Mouse (Mus musculus) lung, embryonic 15.5 days (tissue): ENCODE data around the gene Klf13. TPM values are rescaled to one million over a fixed set of nuclear protein-coding genes. Genes with fewer than 3 reads are reported as not detected.

Experiments used
- ATAC-seq: fragments of 200-750 bp; cut with Nextera tagmentation; 2 replicates; pipeline ENCODE4 v1.8.0; 2017; ENCODE audit warnings: moderate number of reproducible peaks, borderline replicate concordance; ENCODE audit not compliant: low FRiP score, low TSS enrichment; ENCODE audit errors: extremely low read depth
- H3K27ac ChIP-seq: fragments of 300-500 bp; sonication (generic); 2 replicates; pipeline ENCODE4 v1.5.1; 2015; ENCODE audit warnings: moderate library complexity, mild to moderate bottlenecking, inconsistent platforms
- H3K27me3 ChIP-seq: fragments of 300-500 bp; sonication (generic); 2 replicates; pipeline ENCODE4 v1.6.1; 2015; ENCODE audit warnings: inconsistent platforms
- H3K36me3 ChIP-seq: fragments of 300-500 bp; sonication (generic); 2 replicates; pipeline ENCODE4 v1.6.1; 2015; ENCODE audit warnings: inconsistent platforms
- H3K4me1 ChIP-seq: fragments of 300-500 bp; sonication (generic); 2 replicates; pipeline ENCODE4 v1.6.1; 2015; ENCODE audit warnings: inconsistent platforms
- H3K4me2 ChIP-seq: fragments of 300-500 bp; sonication (generic); 2 replicates; pipeline ENCODE4 v1.6.1; 2015; ENCODE audit warnings: inconsistent platforms, mild to moderate bottlenecking, moderate library complexity
- H3K4me3 ChIP-seq: fragments of 300-500 bp; sonication (generic); 2 replicates; pipeline ENCODE4 v1.5.1; 2015; ENCODE audit warnings: mild to moderate bottlenecking, inconsistent platforms
- H3K9ac ChIP-seq: fragments of 300-500 bp; sonication (generic); 2 replicates; pipeline ENCODE4 v1.6.1; 2015; ENCODE audit warnings: inconsistent platforms
- H3K9me3 ChIP-seq: fragments of 300-500 bp; sonication (generic); 2 replicates; pipeline ENCODE4 v1.6.1; 2016; ENCODE audit warnings: inconsistent platforms
- WGBS: fragments of 180-500 bp; shearing (Covaris S2); methylation state at CpG from one replicate; pipeline ENCODE4 v1.1.7; 2015; 5-methylcytosine and 5-hydroxymethylcytosine counted together
- polyA plus RNA-seq: library from polyadenylated mRNA; unstranded; fragments of >200 nt; fragmentation: Nextera tagmentation; extraction: Ambion mirVana; gene quantifications from 2 replicates; pipeline ENCODE4 v1.2.1, GENCODE M21; 2015

Klf13 gene
- polyA plus RNA-seq, 1 experiment from 2014 or later = 35.1 TPM

DNA sequence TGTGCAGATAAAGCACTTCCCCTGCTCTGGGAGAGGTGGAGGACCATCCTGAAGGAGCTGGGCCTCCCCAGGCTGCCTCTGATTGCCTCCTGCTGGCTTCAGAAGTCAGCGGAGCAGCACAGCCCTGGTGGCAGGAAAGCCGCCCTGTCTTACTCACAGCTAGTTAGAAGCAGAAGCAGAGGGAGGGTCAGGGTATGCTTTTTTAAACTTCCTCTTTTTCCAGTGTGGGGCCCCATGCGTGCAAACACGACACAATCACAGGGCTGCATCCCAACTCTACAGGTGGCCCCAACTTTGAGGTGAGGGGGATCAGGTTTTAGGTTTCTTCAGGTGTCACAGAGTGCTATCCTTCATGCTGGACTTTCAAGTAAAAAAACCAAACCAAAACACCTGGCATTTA lies 27.8 kb downstream of the Klf13 start:
- Histone ChIP-seq H3K27me3 (no peaks in the 10 kb centered on the region), H3K4me1 (peaks cover 65% of the 10 kb centered on the region), H3K9me3 (no peaks in the 10 kb centered on the region), H3K27ac (peak overlapping the region; percentile 86), H3K4me3 (no peak overlapping the region), H3K36me3 (no peaks in the 10 kb centered on the region), H3K9ac (no peak overlapping the region), H3K4me2 (no peak overlapping the region)
- ATAC-seq = no peak
- 24% methylated on average over 4 of the region's 4 CpGs for WGBS

DNA sequence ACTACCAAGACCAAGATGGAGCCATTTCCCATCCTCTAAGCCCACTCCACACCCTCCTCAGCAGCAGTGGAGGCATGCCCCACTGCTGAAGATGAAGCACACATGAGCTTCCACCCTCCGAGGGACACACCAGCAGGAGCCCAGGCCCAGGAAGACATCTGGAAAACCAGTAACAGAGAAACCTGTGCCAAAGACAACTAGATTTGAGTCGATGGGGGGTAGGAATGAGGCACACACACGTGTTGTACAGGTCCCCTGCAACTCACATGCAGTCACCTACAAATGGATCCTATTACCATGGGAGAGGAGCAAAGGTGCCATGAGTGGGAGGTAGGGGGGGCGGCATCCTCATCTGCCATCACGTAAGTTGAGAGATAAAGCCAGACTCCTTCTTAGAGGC lies 28.5 kb downstream of the Klf13 start:
- 65% methylated on average over 5 of the region's 5 CpGs for WGBS
- no peak for ATAC-seq
- Histone ChIP-seq H3K9me3 (no peaks in the 10 kb centered on the region), H3K4me2 (no peak overlapping the region), H3K4me1 (peaks cover 65% of the 10 kb centered on the region), H3K27ac (no peak overlapping the region), H3K9ac (no peak overlapping the region), H3K36me3 (no peaks in the 10 kb centered on the region), H3K27me3 (no peaks in the 10 kb centered on the region), H3K4me3 (no peak overlapping the region)

DNA sequence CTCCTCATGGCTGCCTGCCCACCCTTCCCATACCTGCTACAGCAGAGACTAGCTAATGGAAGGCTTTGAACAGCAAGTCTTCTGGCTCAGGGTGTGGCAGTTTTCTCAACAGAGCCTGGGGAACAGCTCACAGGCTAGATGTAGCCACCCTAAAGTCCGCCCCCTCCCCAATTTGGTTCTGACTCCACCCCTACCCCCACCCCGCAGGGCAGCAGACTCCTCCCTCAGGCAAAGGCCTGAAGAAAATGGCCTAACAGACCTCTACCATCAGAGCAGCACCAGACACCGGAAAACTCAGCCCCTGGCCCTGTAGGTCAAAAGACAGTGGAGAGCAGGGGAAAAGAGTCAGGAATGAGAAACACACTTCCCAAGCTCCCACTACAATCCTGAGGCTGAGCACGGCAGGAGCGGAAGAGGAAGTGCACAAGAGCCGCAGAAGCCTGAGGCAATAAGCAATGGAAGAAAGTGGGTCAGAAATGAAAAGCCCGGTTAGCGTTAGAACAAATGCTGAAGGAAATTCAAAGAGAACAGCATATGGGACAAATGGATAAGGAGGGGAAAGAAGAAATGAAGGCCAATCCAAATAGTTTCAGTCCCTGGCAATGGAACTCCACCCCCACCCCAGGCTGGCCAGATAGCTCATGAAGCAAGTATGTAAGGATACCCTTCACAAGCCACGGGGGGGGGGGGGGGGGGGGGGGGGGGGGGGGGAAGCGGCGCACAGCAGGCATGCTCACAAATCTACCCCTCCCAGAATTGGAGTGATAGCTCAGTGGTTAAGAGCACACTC lies 30.0 kb downstream of the Klf13 start:
- no peak overlapping the region for H3K9ac ChIP-seq
- H3K4me2 ChIP-seq = no peak overlapping the region
- peak overlapping the region; percentile 3; the same call in 1 of the 2 replicates for H3K27ac ChIP-seq
- H3K4me3 ChIP-seq = no peak overlapping the region
- no peaks in the 10 kb centered on the region for H3K9me3 ChIP-seq
- no peaks in the 10 kb centered on the region for H3K36me3 ChIP-seq
- no peak for ATAC-seq
- H3K4me1 ChIP-seq = peaks cover 55% of the 10 kb centered on the region
- no peaks in the 10 kb centered on the region for H3K27me3 ChIP-seq
- WGBS = 27% methylated on average over 9 of the region's 11 CpGs

DNA sequence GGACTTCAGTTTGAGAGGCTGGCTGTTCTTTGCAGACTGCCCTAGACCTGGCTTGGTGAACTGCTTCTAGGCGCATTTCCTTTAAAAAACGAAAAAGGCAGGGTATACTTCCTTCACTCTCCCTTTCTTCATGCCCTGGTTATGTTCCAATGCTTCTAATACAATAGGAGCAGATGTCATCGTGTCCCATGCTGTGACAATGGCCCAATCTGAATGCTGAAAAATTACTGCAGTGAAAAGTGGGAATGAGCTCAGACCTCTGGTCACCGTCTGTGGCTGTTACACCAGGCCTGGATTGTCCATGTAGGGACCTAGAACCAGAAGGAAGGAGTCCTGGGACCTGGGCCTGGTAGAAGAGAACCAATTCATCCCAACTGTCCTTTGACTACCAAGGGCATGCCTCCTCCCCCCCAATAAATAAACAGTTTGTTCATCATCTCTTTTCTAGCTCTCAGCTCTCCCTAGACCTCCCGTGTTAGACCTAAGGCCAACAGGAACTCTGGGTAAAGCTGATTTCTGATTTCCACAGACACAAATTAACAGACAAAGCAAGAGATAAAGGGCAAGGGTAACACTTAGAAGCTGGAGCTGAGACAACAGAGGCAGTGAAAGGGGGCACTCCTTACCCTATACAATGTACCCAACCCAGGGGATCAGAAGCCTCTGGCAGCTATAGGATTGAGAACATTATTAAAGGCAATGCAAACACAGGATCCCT lies 30.8 kb downstream of the Klf13 start:
- H3K27me3 ChIP-seq = no peaks in the 10 kb centered on the region
- no peaks in the 10 kb centered on the region for H3K36me3 ChIP-seq
- no peak overlapping the region for H3K4me2 ChIP-seq
- H3K27ac ChIP-seq = peak overlapping the region; percentile 3; the same call in 1 of the 2 replicates
- no peak for ATAC-seq
- no peak overlapping the region for H3K9ac ChIP-seq
- no peaks in the 10 kb centered on the region for H3K9me3 ChIP-seq
- no peak overlapping the region for H3K4me3 ChIP-seq
- WGBS = 76% methylated on average over 5 of the region's 5 CpGs
- H3K4me1 ChIP-seq = peaks cover 55% of the 10 kb centered on the region

DNA sequence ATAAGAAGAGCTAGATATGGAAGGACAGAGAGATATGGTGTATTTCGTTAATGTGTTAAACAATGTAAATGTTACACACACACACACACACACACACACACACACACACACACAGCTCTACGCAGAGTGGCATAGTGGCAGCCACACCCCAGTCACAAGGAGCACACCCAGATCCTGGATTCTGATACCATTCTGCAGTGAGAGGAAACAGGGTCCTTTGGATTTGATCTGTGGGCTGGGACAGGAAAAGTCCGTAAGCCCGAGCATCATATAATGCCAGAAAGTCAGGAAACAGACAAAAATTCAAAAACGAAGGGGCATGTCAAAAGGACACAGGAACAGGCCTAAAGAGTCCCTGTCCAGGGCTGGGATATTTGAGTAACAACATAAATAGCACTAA lies 33.1 kb downstream of the Klf13 start:
- ATAC-seq = no peak
- no peaks in the 10 kb centered on the region for H3K9me3 ChIP-seq
- 64% methylated on average over 5 of the region's 5 CpGs for WGBS
- no peak overlapping the region for H3K27ac ChIP-seq
- H3K4me1 ChIP-seq = peaks cover 39% of the 10 kb centered on the region
- H3K36me3 ChIP-seq = no peaks in the 10 kb centered on the region
- H3K27me3 ChIP-seq = no peaks in the 10 kb centered on the region
- H3K4me2 ChIP-seq = no peak overlapping the region
- H3K9ac ChIP-seq = no peak overlapping the region
- no peak overlapping the region for H3K4me3 ChIP-seq

DNA sequence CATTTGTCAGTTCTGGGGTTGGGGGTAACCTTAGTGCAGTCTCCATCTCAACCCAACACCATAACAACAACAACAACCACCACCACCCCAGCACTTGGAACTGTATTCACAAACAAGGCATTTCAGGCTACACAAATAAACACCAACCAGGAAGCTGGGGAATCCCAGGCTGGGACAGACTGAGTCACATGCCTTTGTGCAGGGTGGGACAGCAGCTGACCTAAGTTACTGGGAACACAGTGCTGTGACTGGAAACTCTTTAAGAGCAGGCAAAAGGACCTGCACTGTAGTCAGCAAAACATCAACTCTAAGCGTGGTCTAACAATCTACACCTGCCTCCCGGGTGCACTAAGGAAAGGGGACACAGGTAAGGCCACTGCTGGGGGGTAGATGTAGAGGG lies 33.5 kb downstream of the Klf13 start:
- Histone ChIP-seq H3K36me3 (no peaks in the 10 kb centered on the region), H3K27me3 (no peaks in the 10 kb centered on the region), H3K27ac (no peak overlapping the region), H3K4me2 (no peak overlapping the region), H3K9ac (no peak overlapping the region), H3K4me1 (peaks cover 34% of the 10 kb centered on the region), H3K4me3 (no peak overlapping the region), H3K9me3 (no peaks in the 10 kb centered on the region)
- WGBS = 83% methylated on average over 2 of the region's 2 CpGs
- ATAC-seq = no peak

DNA sequence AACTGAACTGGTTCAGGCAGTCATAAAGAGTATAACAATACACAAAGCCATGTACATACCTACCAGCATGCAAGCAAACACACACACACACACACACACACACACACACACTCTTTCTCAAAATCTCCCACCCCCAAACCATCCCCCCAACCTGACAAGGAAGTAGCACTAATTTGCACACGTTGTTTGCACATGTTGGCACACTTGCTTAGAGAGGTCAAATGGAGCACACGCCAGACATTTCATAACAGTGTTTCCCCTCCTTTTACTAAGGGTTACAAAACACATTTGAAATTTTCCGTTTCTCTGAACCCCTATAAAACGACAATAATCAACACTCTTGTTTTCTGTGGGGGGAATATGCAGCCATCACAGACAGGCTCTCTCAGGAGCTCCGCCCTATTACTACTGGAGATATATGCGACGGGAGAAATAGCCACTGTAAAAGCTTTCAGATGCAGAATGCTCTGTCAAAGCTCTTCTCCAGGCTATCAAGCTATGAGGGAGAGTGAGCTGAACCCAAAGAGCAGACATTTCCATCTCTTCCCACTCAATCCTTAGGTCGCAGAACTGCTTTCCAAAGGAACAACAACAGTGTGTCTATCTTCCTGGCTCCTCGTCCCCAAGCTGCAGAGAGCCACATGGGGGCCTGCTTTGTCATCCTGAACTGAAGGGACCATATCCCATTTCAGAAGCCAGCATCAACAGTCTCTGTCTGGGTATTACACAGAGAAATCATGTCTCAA lies 34.9 kb downstream of the Klf13 start:
- ATAC-seq = no peak
- no peak overlapping the region for H3K4me2 ChIP-seq
- H3K4me3 ChIP-seq = no peak overlapping the region
- no peak overlapping the region for H3K27ac ChIP-seq
- no peaks in the 10 kb centered on the region for H3K9me3 ChIP-seq
- 49% methylated on average over 9 of the region's 9 CpGs for WGBS
- peaks cover 29% of the 10 kb centered on the region for H3K4me1 ChIP-seq
- H3K27me3 ChIP-seq = no peaks in the 10 kb centered on the region
- no peaks in the 10 kb centered on the region for H3K36me3 ChIP-seq
- H3K9ac ChIP-seq = no peak overlapping the region

DNA sequence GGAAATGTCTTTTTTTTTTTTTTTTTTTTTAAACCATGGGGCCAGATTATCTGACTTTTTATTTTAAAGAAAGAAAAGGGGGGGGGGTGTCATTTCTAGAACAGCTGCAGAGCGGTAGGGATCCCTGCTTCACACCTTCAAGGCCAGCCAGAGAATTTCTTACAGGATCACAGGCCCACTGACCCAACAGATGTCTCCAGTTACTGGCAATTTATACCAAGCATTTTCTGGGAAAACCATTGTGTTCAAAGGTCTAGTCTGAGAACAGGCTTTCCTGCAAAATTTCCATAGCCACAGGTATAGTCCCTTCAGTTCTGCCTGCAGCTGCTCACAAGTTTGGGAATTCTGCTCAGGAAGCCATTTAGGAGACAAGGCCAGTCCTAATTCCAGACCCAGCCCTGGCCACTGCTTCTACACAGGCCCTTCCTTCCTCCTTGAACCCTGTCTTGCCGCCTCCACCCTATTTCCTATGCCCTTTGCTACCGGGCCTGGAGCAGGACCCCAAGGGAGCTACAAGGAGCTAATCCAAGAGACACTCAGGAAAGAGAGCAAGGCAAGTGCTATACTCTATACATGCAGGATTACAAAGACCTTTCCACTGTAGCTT lies 36.0 kb downstream of the Klf13 start:
- H3K36me3 ChIP-seq = no peaks in the 10 kb centered on the region
- H3K9ac ChIP-seq = no peak overlapping the region
- H3K9me3 ChIP-seq = no peaks in the 10 kb centered on the region
- no peak for ATAC-seq
- no peak overlapping the region for H3K27ac ChIP-seq
- no peak overlapping the region for H3K4me3 ChIP-seq
- H3K4me1 ChIP-seq = peaks cover 26% of the 10 kb centered on the region
- H3K4me2 ChIP-seq = no peak overlapping the region
- H3K27me3 ChIP-seq = no peaks in the 10 kb centered on the region
- 38% methylated on average over 3 of the region's 3 CpGs for WGBS

DNA sequence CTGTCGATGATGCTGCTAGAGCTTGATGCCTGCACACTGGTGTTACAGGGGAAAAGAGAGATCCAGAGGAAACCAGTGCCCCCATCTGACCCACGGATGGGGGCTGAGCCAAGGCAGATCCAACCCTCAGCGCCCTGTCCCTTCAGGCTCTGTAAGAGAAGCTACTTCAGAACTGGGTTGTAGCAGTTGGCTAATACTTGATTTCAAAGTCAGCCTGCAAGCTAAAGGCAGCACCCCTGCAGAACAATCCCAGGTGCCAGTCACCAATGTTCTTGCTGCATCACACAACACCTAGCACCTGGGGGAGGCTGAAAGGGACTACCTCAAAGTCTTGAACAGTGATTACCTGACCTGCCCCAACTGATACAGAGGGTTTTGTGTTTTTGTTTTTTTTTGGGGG lies 36.8 kb downstream of the Klf13 start:
- H3K4me3 ChIP-seq = no peak overlapping the region
- no peaks in the 10 kb centered on the region for H3K36me3 ChIP-seq
- ATAC-seq = no peak
- WGBS = 85% methylated on average over 3 of the region's 3 CpGs
- no peak overlapping the region for H3K4me2 ChIP-seq
- H3K27ac ChIP-seq = no peak overlapping the region
- H3K27me3 ChIP-seq = no peaks in the 10 kb centered on the region
- no peak overlapping the region for H3K9ac ChIP-seq
- H3K4me1 ChIP-seq = peaks cover 33% of the 10 kb centered on the region
- no peaks in the 10 kb centered on the region for H3K9me3 ChIP-seq

DNA sequence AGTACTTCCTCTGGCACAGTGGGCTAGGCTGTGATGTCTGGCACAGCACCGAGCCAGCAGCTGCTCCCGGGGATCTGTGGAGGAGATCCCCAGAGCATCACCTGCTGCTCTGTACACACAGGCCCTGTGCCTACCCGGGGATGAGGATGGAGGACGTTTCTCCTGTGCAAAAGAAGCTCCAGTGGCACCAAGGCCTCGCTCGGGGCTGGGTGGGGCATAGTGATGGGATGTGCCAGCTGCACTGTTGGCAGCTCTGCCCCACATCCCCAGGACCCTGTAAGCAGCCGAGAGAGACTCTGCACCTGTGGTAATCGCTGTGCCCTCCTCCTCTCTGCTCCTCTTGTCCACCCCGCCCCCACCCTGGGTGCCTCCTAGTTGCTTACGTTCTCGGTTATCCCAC lies 37.4 kb downstream of the Klf13 start:
- H3K9ac ChIP-seq = no peak overlapping the region
- H3K27me3 ChIP-seq = no peaks in the 10 kb centered on the region
- H3K27ac ChIP-seq = no peak overlapping the region
- H3K4me3 ChIP-seq = no peak overlapping the region
- 68% methylated on average over 11 of the region's 11 CpGs for WGBS
- H3K4me1 ChIP-seq = peaks cover 39% of the 10 kb centered on the region
- no peak for ATAC-seq
- H3K9me3 ChIP-seq = no peaks in the 10 kb centered on the region
- H3K36me3 ChIP-seq = no peaks in the 10 kb centered on the region
- H3K4me2 ChIP-seq = no peak overlapping the region

DNA sequence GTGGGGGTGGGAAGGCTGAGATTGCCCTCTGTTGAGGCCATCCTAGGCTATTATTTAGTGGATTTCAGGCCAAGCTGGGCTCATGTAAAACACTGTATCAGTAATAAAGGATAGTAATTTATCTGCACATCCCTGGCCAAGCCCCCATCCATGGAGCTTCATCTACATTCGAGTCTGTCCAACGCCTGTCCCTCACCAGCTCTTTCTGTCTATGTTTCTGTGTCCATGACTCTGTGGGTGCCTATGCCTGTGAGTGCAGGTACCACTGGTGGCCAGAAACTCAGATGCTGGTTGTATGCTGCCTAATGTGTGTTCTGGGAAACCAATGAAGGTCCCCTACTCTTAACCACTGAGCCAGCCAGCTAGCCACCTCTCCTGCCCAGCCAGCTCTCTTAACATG lies 38.3 kb downstream of the Klf13 start:
- no peaks in the 10 kb centered on the region for H3K9me3 ChIP-seq
- no peak overlapping the region for H3K4me3 ChIP-seq
- no peaks in the 10 kb centered on the region for H3K36me3 ChIP-seq
- H3K27ac ChIP-seq = no peak overlapping the region
- H3K9ac ChIP-seq = no peak overlapping the region
- no peaks in the 10 kb centered on the region for H3K27me3 ChIP-seq
- 94% methylated on average over 2 of the region's 2 CpGs for WGBS
- H3K4me2 ChIP-seq = no peak overlapping the region
- no peak for ATAC-seq
- H3K4me1 ChIP-seq = peaks cover 42% of the 10 kb centered on the region
